Mouse (Mus musculus) limb, embryonic 11.5 days (tissue): ENCODE measurements around the gene Gm16867. TPM values are rescaled to one million over a fixed set of nuclear protein-coding genes. Genes with fewer than 3 reads are reported as not detected.
"Not testable (repeated sequence)": the region's sequence is repeated elsewhere in the genome, so short reads cannot be mapped to it uniquely, and the experiment has no call there.

ENCODE experiments used
- ATAC-seq: fragments of 200-750 bp; cut with Nextera tagmentation; 2 replicates; pipeline ENCODE4 v1.8.0; 2017; ENCODE audit warnings: low read depth; ENCODE audit not compliant: insufficient number of reproducible peaks, low FRiP score, low TSS enrichment
- DNase-seq: peaks from one replicate; pipeline ENCODE4 v3.0.0-alpha.2; 2015; ENCODE audit warnings: low spot score
- H3K27ac ChIP-seq: fragments of 300-500 bp; sonication (generic); replicated peaks from 2 replicates; pipeline ENCODE4 v1.5.1; 2014; ENCODE audit warnings: low read depth, mild to moderate bottlenecking, low read length
- H3K27me3 ChIP-seq: fragments of 300-500 bp; sonication (generic); 2 replicates; pipeline ENCODE4 v1.6.1; 2014; ENCODE audit warnings: mild to moderate bottlenecking, low read length, mixed read lengths; ENCODE audit not compliant: control insufficient read depth, insufficient read depth
- H3K36me3 ChIP-seq: fragments of 300-500 bp; sonication (generic); 2 replicates; pipeline ENCODE4 v1.6.1; 2014; ENCODE audit warnings: mild to moderate bottlenecking, low read length, moderate library complexity, mixed read lengths; ENCODE audit not compliant: control insufficient read depth, insufficient read depth
- H3K4me1 ChIP-seq: fragments of 300-500 bp; sonication (generic); 2 replicates; pipeline ENCODE4 v1.6.1; 2014; ENCODE audit warnings: low read length, mixed read lengths; ENCODE audit not compliant: control insufficient read depth, insufficient read depth
- H3K4me2 ChIP-seq: fragments of 300-500 bp; sonication (generic); 2 replicates; pipeline ENCODE4 v1.6.1; 2014; ENCODE audit warnings: low read depth, mild to moderate bottlenecking, moderate library complexity; ENCODE audit not compliant: severe bottlenecking
- H3K4me3 ChIP-seq: fragments of 300-500 bp; sonication (generic); 2 replicates; pipeline ENCODE4 v1.5.1; 2014; ENCODE audit warnings: low read depth, low read length
- H3K9ac ChIP-seq: fragments of 300-500 bp; sonication (generic); 2 replicates; pipeline ENCODE4 v1.6.1; 2014; ENCODE audit warnings: mild to moderate bottlenecking, low read length
- H3K9me3 ChIP-seq: fragments of 300-500 bp; sonication (generic); 2 replicates; pipeline ENCODE4 v1.6.1; 2016; ENCODE audit warnings: low read length; ENCODE audit not compliant: control insufficient read depth
- WGBS: fragments of 180-500 bp; shearing (Covaris S2); extraction: QIAGEN DNeasy Blood & Tissue Kit; methylation state at CpG from one replicate; pipeline ENCODE4 v1.1.7; 2014; 5-methylcytosine and 5-hydroxymethylcytosine counted together
- polyA plus RNA-seq: library from polyadenylated mRNA; unstranded; fragments of >200 nt; fragmentation: Nextera tagmentation; extraction: Ambion mirVana; gene quantifications from 2 replicates; pipeline ENCODE4 v1.2.1, GENCODE M21; 2014

Gene Gm16867
- polyA plus RNA-seq, 1 experiment from 2014 or later, result not detected

- no CpG with 5 or more reads among the region's 10 CpGs for WGBS
Measured at GRCm38 (mm10) chr14:69448845-69449244, 54.3 kb downstream of the Gm16867 start.

DNA sequence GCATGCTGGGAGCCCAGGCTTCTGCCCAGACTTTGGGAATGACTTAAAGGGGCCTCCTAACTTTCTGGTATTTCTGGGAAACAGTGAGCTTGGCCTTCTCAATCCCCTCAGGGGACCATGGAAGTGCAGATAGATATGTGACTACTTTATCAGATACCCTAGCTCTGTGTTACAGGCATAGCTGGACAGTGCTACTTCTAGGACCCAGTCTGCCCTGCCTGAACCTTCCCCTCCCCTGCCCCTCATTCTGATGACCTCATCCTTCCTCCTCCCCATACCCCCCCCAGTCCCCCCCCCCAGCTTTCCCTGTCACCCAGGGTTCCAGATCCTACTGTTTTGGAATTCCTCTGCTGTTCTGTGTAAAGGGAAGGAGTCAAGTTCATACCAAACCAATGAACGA lies 56.2 kb downstream of the Gm16867 start:
- not testable (repeated sequence) for H3K27ac ChIP-seq, H3K9ac ChIP-seq, H3K4me3 ChIP-seq, H3K4me2 ChIP-seq, ATAC-seq, DNase-seq, H3K36me3 ChIP-seq, H3K27me3 ChIP-seq, H3K4me1 ChIP-seq, H3K9me3 ChIP-seq
- no CpG with 5 or more reads among the region's 1 CpGs for WGBS

More at GRCm38 (mm10) chr14:69448845-69449244, 54.3 kb downstream of the Gm16867 start:
- not testable (repeated sequence) for ATAC-seq, H3K4me1 ChIP-seq, H3K27me3 ChIP-seq, DNase-seq, H3K27ac ChIP-seq, H3K9ac ChIP-seq, H3K4me3 ChIP-seq, H3K36me3 ChIP-seq, H3K9me3 ChIP-seq, H3K4me2 ChIP-seq

GRCm38 (mm10) chr14:69443092-69443692 lies 60.0 kb downstream of the Gm16867 start:
- peak; percentile 97 for ATAC-seq
- H3K27me3 ChIP-seq, DNase-seq, H3K9ac ChIP-seq, H3K4me3 ChIP-seq, H3K9me3 ChIP-seq, H3K36me3 ChIP-seq, H3K4me1 ChIP-seq, H3K4me2 ChIP-seq, H3K27ac ChIP-seq: not testable (repeated sequence)
- WGBS, result no CpG with 5 or more reads among the region's 7 CpGs

GRCm38 (mm10) chr14:69440955-69441354 lies 62.2 kb downstream of the Gm16867 start:
- not testable (repeated sequence) for H3K4me2 ChIP-seq, H3K36me3 ChIP-seq, ATAC-seq, H3K9me3 ChIP-seq, H3K27me3 ChIP-seq, DNase-seq, H3K9ac ChIP-seq, H3K4me3 ChIP-seq, H3K4me1 ChIP-seq, H3K27ac ChIP-seq
- WGBS, result no CpG with 5 or more reads among the region's 7 CpGs

- not testable (repeated sequence) for H3K9ac ChIP-seq, H3K4me3 ChIP-seq, H3K27ac ChIP-seq, H3K27me3 ChIP-seq, H3K36me3 ChIP-seq, H3K4me1 ChIP-seq, H3K9me3 ChIP-seq, H3K4me2 ChIP-seq, ATAC-seq, DNase-seq
- no CpG with 5 or more reads among the region's 7 CpGs for WGBS
Measured at GRCm38 (mm10) chr14:69438678-69439214, 64.4 kb downstream of the Gm16867 start.

GRCm38 (mm10) chr14:69421003-69421402 lies 82.2 kb downstream of the Gm16867 start:
- no CpG with 5 or more reads among the region's 7 CpGs for WGBS

GRCm38 (mm10) chr14:69417545-69417944 lies 85.6 kb downstream of the Gm16867 start:
- not testable (repeated sequence) for H3K36me3 ChIP-seq, H3K9ac ChIP-seq, H3K9me3 ChIP-seq, H3K4me3 ChIP-seq, H3K27me3 ChIP-seq, H3K4me1 ChIP-seq, H3K27ac ChIP-seq, ATAC-seq, DNase-seq, H3K4me2 ChIP-seq
- no CpG with 5 or more reads among the region's 7 CpGs for WGBS

More at GRCm38 (mm10) chr14:69421003-69421402, 82.2 kb downstream of the Gm16867 start:
- not testable (repeated sequence) for H3K9ac ChIP-seq, H3K9me3 ChIP-seq, H3K4me2 ChIP-seq, H3K27ac ChIP-seq, H3K27me3 ChIP-seq, H3K4me3 ChIP-seq, H3K4me1 ChIP-seq, DNase-seq, H3K36me3 ChIP-seq
- ATAC-seq, result 0 out of 2 replicates have a peak, but pooled peaks have one; percentile 35
